27 mouse cellular contexts compared by ENCODE assay signal in genomic region chr12:40258462-40259000, GRCm38 (mm10). TPM values are rescaled to one million over a fixed set of nuclear protein-coding genes. Genes with fewer than 3 reads are reported as not detected.
DNase-seq lines count a peak whose midpoint lies in the region; ATAC-seq and TF ChIP-seq lines count a peak whose summit lies in the region.
"Had no signal": no experiment of that assay in that cellular context is flagged by ENCODE, and none has a peak within 500 bp of the region (broad histone marks: within the 10 kb centered on the region; RNA-seq: fewer than 3 reads in every experiment).

No protein-coding gene starts in this region.

- H3K4me3 ChIP-seq in lung, embryonic 16.5 days (ENCODE audit: low read length): no peak overlapping the region
- no peak overlapping the region for H3K4me3 ChIP-seq in lung, adult 2 months (replicated peaks; ENCODE audit: extremely low read depth, low read depth, low read length)
- H3K4me3 ChIP-seq: embryonic facial prominence, embryonic 13.5 days; embryonic facial prominence, embryonic 15.5 days; forebrain, embryonic 13.5 days; forebrain, embryonic 15.5 days had no signal

- ATAC-seq in lung, embryonic 16.5 days (ENCODE audit: low read depth): peak; percentile 41
- no peak for ATAC-seq in erythroblast, adult 5-6 weeks (replicated peaks; ENCODE audit: low FRiP score, poor library complexity, severe bottlenecking)
- ATAC-seq: CD4-positive, CD25-positive, alpha-beta regulatory T cell, adult 4 months; forebrain, embryonic 13.5 days; forebrain, embryonic 15.5 days; forebrain, postnatal 0 days had no signal

- no peak for TF ChIP-seq POLR2A in lung, adult 2 months (IDR thresholded peaks at IDR 0.05; ENCODE audit: borderline replicate concordance, extremely low read depth, low read depth, low read length)

- H3K36me3 ChIP-seq in lung, embryonic 16.5 days (ENCODE audit: control insufficient read depth, insufficient read depth, low read length): no peaks in the 10 kb centered on the region
- H3K36me3 ChIP-seq: embryonic facial prominence, embryonic 13.5 days; embryonic facial prominence, embryonic 15.5 days; forebrain, embryonic 15.5 days had no signal

- TF ChIP-seq CTCF in lung, adult 2 months (IDR thresholded peaks at IDR 0.05; ENCODE audit: insufficient read depth, low read length): no peak

- H3K4me1 ChIP-seq in lung, embryonic 16.5 days (replicated peaks; ENCODE audit: control insufficient read depth, insufficient read depth, low read length): no peaks in the 10 kb centered on the region; the same call in 1 of the 2 replicates
- no peaks in the 10 kb centered on the region for H3K4me1 ChIP-seq in lung, adult 2 months (ENCODE audit: control insufficient read depth, insufficient read depth, low read length)
- H3K4me1 ChIP-seq: embryonic facial prominence, embryonic 13.5 days; embryonic facial prominence, embryonic 15.5 days; forebrain, embryonic 13.5 days; forebrain, embryonic 15.5 days had no signal

- WGBS in lung, embryonic 16.5 days: 70% methylated on average over 6 of the region's 6 CpGs
- 79% methylated on average over 6 of the region's 6 CpGs for WGBS in lung, adult 2 months

- no peak overlapping the region for H3K4me2 ChIP-seq in lung, embryonic 16.5 days (ENCODE audit: low read depth, low read length)
- H3K4me2 ChIP-seq: embryonic facial prominence, embryonic 13.5 days; embryonic facial prominence, embryonic 15.5 days; forebrain, embryonic 13.5 days; forebrain, embryonic 15.5 days had no signal

- no peak for DNase-seq in lung, postnatal 10 days
- peak; percentile 26 for DNase-seq in lung, postnatal 25 days (ENCODE audit: low spot score)
- no peak for DNase-seq in lung, adult 2 months
- peak; percentile 72 for DNase-seq in R1 (ENCODE audit: low read depth, low spot score)
- DNase-seq in B cell, adult 2 months: no peak
- DNase-seq: adrenal gland, adult 2 months; adrenal gland, postnatal 10 days; adrenal gland, postnatal 25 days; cerebellum, adult 11 months; cerebellum, adult 18-20 months; cerebellum, adult 8-10 months; cerebellum, adult 9-11 months; cerebellum, postnatal 14 days; cerebellum, postnatal 36 days; embryo, embryonic 11 days; forebrain, postnatal 0 days had no signal

- H3K27ac ChIP-seq in lung, embryonic 16.5 days (ENCODE audit: low read length): no peak overlapping the region
- H3K27ac ChIP-seq: embryonic facial prominence, embryonic 13.5 days; embryonic facial prominence, embryonic 15.5 days; forebrain, embryonic 13.5 days; forebrain, embryonic 15.5 days had no signal

- H3K9ac ChIP-seq in lung, embryonic 16.5 days (ENCODE audit: low read length): no peak overlapping the region
- H3K9ac ChIP-seq: embryonic facial prominence, embryonic 13.5 days; embryonic facial prominence, embryonic 15.5 days; forebrain, embryonic 13.5 days; forebrain, embryonic 15.5 days; forebrain, postnatal 0 days had no signal

- no peaks in the 10 kb centered on the region for H3K9me3 ChIP-seq in lung, embryonic 16.5 days (ENCODE audit: control insufficient read depth, low read length)
- H3K9me3 ChIP-seq: embryonic facial prominence, embryonic 13.5 days; embryonic facial prominence, embryonic 15.5 days; forebrain, embryonic 13.5 days; forebrain, embryonic 15.5 days had no signal

- H3K27me3 ChIP-seq in lung, embryonic 16.5 days (ENCODE audit: control insufficient read depth, insufficient read depth, low read depth, low read length): no peaks in the 10 kb centered on the region
- H3K27me3 ChIP-seq: CH12.LX; embryonic facial prominence, embryonic 13.5 days; embryonic facial prominence, embryonic 15.5 days; forebrain, embryonic 13.5 days; forebrain, embryonic 15.5 days had no signal

RNA-seq across cellular contexts. Expression of gene Ifrd1, which starts 10.2 kb away (rescaled TPM):
- polyA plus RNA-seq in lung, embryonic 16.5 days (2015; fragmentation: Nextera tagmentation; extraction: Ambion mirVana): 112 and 117 TPM in 2 replicates
- 25.9 and 36.2 TPM in 2 replicates for polyA plus RNA-seq in lung, adult 2 months (2012; rRNA removed)
- total RNA-seq in erythroblast, adult 5-6 weeks (2015; ENCODE audit: low replicate concordance): 11.7 and 90.9 TPM in 2 replicates
- total RNA-seq in erythroblast, adult 5-6 weeks (2017; ENCODE audit: low replicate concordance): 15.4 and 19.7 TPM in 2 replicates

RNA-seq across cellular contexts. Expression of gene Lsmem1, which starts 59.2 kb away (rescaled TPM):
- 0.65 and 0.88 TPM in 2 replicates for polyA plus RNA-seq in lung, embryonic 16.5 days (2015; fragmentation: Nextera tagmentation; extraction: Ambion mirVana)
- polyA plus RNA-seq in lung, adult 2 months (2012; rRNA removed): 0.18 and 0.53 TPM in 2 replicates
- not detected in 2 replicates for total RNA-seq in erythroblast, adult 5-6 weeks (2015; ENCODE audit: low replicate concordance)
- total RNA-seq in erythroblast, adult 5-6 weeks (2017; ENCODE audit: low replicate concordance): not detected in 2 replicates
- total RNA-seq: adrenal gland, postnatal 25 days; CH12.LX; common myeloid progenitor, adult 5-6 weeks; MEL had no signal
- polyA plus RNA-seq: adrenal gland, adult 2 months; CD4-positive, CD25-positive, alpha-beta regulatory T cell, adult 4 months; embryonic facial prominence, embryonic 13.5 days; forebrain, embryonic 11.5 days; forebrain, embryonic 13.5 days; forebrain, embryonic 15.5 days had no signal

Comparison
In these comparisons a context has a peak if more than half of its experiments do, and no peak if none do; other contexts are left out.
1. DNase-seq: peak in lung, postnatal 25 days (single experiment) and R1 (single experiment); none in lung, postnatal 10 days (single experiment), lung, adult 2 months (single experiment) and B cell, adult 2 months (0 of 2).